Mouse (Mus musculus): ENCODE measurements around the gene Gbf1. TPM values are rescaled to one million over a fixed set of nuclear protein-coding genes. Genes with fewer than 3 reads are reported as not detected.

Gbf1 gene
- polyA plus RNA-seq, 1 experiment from 2014 or later = 47.2 TPM

DNA sequence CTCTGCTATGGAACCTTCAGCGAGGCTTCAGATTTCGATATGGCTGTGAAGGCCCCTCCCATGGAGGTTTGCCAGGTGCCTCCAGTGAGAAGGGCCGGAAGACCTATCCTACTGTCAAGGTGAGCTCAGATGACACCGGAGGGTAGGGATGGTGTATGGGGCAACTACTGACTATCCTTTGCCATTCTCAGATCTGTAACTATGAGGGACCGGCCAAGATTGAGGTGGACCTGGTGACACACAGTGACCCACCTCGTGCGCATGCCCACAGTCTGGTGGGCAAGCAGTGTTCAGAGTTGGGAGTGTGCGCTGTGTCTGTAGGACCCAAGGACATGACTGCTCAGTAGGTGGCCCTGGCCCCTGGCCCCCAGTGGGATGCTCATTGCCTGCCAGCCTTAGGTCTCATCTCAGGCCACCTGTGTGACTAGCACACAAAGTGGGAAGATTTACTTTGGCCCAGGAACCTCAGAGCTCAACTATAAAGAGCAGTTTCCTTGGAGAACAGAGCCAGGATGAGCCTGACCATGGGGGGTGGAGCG lies 154.5 kb downstream of the Gbf1 start:
- Histone ChIP-seq H3K9me3 (ENCODE audit: control insufficient read depth, low read length) (no peaks in the 10 kb centered on the region), H3K4me2 (ENCODE audit: low read depth, low read length) (no peak overlapping the region), H3K4me1 (replicated peaks; ENCODE audit: control insufficient read depth, insufficient read depth, low read length) (peaks cover 15% of the 10 kb centered on the region), H3K4me3 (ENCODE audit: low read length) (no peak overlapping the region), H3K27ac (ENCODE audit: low read length) (no peak overlapping the region), H3K36me3 (ENCODE audit: control insufficient read depth, insufficient read depth, low read length) (peaks cover 10% of the 10 kb centered on the region; the same call in 1 of the 2 replicates), H3K27me3 (ENCODE audit: control insufficient read depth, insufficient read depth, low read depth, low read length) (no peaks in the 10 kb centered on the region), H3K9ac (ENCODE audit: low read length) (no peak overlapping the region)
- WGBS = 86% methylated on average over 9 of the region's 9 CpGs
- ATAC-seq (ENCODE audit: low read depth) = no peak

DNA sequence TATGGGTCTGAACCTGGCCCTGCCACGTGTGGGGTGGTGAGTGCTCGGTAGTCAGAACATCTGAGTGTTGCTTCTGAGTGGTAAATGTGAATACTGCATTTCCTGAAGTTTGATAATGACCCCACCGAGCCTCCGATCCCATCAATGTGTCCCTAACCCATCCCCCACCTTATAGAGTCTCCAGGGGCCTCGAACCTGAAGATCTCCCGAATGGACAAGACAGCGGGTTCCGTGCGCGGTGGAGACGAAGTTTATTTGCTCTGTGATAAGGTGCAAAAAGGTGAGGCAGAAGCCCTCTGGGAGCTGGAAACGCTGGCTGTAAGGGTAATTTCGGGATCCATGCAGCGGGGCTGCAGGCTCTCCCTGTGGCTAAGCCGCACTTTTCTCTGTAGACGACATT lies 155.5 kb downstream of the Gbf1 start:
- H3K4me3 ChIP-seq (ENCODE audit: low read length) = no peak overlapping the region
- H3K4me2 ChIP-seq (ENCODE audit: low read depth, low read length) = no peak overlapping the region
- WGBS = 78% methylated on average over 16 of the region's 16 CpGs
- peaks cover 15% of the 10 kb centered on the region for H3K4me1 ChIP-seq (replicated peaks; ENCODE audit: control insufficient read depth, insufficient read depth, low read length)
- peaks cover 10% of the 10 kb centered on the region; the same call in 1 of the 2 replicates for H3K36me3 ChIP-seq (ENCODE audit: control insufficient read depth, insufficient read depth, low read length)
- no peak overlapping the region for H3K9ac ChIP-seq (ENCODE audit: low read length)
- no peaks in the 10 kb centered on the region for H3K9me3 ChIP-seq (ENCODE audit: control insufficient read depth, low read length)
- no peak for ATAC-seq (ENCODE audit: low read depth)
- no peak overlapping the region for H3K27ac ChIP-seq (ENCODE audit: low read length)
- H3K27me3 ChIP-seq (ENCODE audit: control insufficient read depth, insufficient read depth, low read depth, low read length) = no peaks in the 10 kb centered on the region

DNA sequence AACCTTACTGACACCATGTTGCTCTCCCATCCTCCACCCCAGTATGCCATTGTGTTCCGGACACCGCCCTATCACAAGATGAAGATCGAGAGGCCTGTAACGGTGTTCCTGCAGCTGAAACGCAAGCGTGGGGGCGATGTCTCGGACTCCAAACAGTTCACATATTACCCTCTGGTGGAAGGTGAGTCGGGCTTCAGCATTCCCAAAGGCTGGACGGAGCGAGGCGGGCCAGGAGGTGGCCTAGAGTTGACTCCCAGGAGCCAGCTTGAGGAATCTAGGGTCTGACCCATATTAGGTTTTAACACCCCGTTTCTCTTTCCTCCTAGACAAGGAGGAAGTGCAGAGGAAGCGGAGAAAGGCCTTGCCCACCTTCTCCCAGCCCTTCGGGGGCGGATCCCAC lies 156.0 kb downstream of the Gbf1 start:
- ATAC-seq (ENCODE audit: low read depth) = no peak
- WGBS = 69% methylated on average over 16 of the region's 16 CpGs
- no peaks in the 10 kb centered on the region for H3K27me3 ChIP-seq (ENCODE audit: control insufficient read depth, insufficient read depth, low read depth, low read length)
- H3K27ac ChIP-seq (ENCODE audit: low read length) = no peak overlapping the region
- no peaks in the 10 kb centered on the region for H3K9me3 ChIP-seq (ENCODE audit: control insufficient read depth, low read length)
- no peak overlapping the region for H3K4me2 ChIP-seq (ENCODE audit: low read depth, low read length)
- no peak overlapping the region for H3K4me3 ChIP-seq (ENCODE audit: low read length)
- no peak overlapping the region for H3K9ac ChIP-seq (ENCODE audit: low read length)
- H3K4me1 ChIP-seq (replicated peaks; ENCODE audit: control insufficient read depth, insufficient read depth, low read length) = peaks cover 15% of the 10 kb centered on the region
- peaks cover 10% of the 10 kb centered on the region; the same call in 1 of the 2 replicates for H3K36me3 ChIP-seq (ENCODE audit: control insufficient read depth, insufficient read depth, low read length)

DNA sequence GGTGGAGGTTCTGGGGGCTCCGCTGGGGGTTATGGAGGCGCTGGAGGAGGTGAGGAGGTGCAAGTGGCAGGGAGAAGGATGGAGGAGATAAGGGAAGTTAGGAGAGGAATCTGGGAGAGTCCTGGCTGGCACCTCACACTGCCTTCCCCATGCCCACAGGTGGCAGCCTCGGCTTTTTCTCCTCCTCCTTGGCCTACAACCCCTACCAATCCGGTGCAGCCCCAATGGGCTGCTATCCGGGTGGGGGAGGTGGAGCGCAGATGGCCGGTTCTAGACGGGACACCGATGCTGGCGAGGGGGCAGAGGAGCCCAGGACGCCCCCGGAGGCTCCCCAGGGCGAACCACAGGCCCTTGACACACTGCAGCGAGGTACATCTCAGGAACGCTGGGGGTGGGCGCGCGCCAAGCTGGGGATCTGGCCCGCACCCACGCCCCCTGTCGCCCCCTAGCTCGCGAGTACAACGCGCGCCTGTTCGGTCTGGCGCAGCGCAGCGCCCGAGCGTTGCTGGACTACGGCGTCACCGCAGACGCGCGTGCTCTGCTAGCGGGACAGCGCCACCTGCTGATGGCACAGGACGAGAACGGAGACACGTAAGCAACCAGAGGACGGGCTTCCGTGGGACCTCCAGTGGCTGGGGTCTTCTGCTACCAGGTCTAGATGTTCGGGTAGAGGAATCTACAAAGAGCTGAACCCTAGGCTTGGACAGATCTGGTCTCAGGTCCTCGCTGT lies 156.6 kb downstream of the Gbf1 start:
- H3K36me3 ChIP-seq (ENCODE audit: control insufficient read depth, insufficient read depth, low read length) = peaks cover 10% of the 10 kb centered on the region; the same call in 1 of the 2 replicates
- peak; percentile 19; the same call in 1 of the 2 replicates for ATAC-seq (ENCODE audit: low read depth)

DNA sequence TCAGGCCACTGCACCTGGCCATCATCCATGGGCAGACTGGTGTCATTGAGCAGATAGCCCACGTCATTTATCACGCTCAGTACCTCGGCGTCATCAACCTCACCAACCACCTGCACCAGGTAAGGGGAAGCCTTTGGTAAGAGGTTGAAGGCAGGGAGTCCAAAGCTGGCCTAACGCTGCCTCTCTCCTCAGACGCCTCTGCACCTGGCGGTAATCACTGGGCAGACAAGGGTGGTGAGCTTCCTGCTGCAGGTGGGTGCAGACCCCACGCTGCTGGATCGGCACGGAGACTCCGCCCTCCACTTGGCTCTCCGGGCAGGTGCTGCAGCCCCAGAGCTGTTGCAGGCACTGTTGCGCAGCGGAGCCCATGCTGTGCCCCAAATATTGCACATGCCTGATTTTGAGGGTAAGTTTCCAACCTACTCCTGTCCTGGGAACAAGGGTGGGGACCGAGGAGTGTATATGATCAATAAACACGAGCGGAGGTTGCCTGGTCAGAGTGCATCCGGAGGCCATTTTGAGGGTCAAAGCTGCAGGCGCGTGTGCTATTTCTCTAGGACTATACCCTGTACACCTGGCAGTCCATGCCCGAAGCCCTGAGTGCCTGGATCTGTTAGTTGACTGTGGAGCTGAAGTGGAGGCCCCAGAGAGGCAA lies 157.5 kb downstream of the Gbf1 start:
- Histone ChIP-seq H3K9me3 (ENCODE audit: control insufficient read depth, low read length) (no peaks in the 10 kb centered on the region), H3K27me3 (ENCODE audit: control insufficient read depth, insufficient read depth, low read depth, low read length) (peaks cover 8% of the 10 kb centered on the region), H3K27ac (ENCODE audit: low read length) (no peak overlapping the region), H3K9ac (ENCODE audit: low read length) (no peak overlapping the region), H3K4me3 (ENCODE audit: low read length) (no peak overlapping the region), H3K36me3 (ENCODE audit: control insufficient read depth, insufficient read depth, low read length) (peaks cover 10% of the 10 kb centered on the region; the same call in 1 of the 2 replicates), H3K4me2 (ENCODE audit: low read depth, low read length) (no peak overlapping the region), H3K4me1 (replicated peaks; ENCODE audit: control insufficient read depth, insufficient read depth, low read length) (peaks cover 9% of the 10 kb centered on the region)
- WGBS = 75% methylated on average over 21 of the region's 21 CpGs
- ATAC-seq (ENCODE audit: low read depth) = no peak

More for the DNA sequence above, 156.6 kb downstream of the Gbf1 start:
- Histone ChIP-seq H3K4me1 (replicated peaks; ENCODE audit: control insufficient read depth, insufficient read depth, low read length) (peaks cover 11% of the 10 kb centered on the region), H3K4me2 (ENCODE audit: low read depth, low read length) (peak overlapping the region; percentile 84), H3K9me3 (ENCODE audit: control insufficient read depth, low read length) (no peaks in the 10 kb centered on the region), H3K4me3 (ENCODE audit: low read length) (peak overlapping the region; percentile 47), H3K9ac (ENCODE audit: low read length) (peak overlapping the region; percentile 64), H3K27me3 (ENCODE audit: control insufficient read depth, insufficient read depth, low read depth, low read length) (no peaks in the 10 kb centered on the region; the same call in 1 of the 2 replicates), H3K27ac (ENCODE audit: low read length) (no peak overlapping the region)
- 2% methylated on average over 47 of the region's 47 CpGs for WGBS

DNA sequence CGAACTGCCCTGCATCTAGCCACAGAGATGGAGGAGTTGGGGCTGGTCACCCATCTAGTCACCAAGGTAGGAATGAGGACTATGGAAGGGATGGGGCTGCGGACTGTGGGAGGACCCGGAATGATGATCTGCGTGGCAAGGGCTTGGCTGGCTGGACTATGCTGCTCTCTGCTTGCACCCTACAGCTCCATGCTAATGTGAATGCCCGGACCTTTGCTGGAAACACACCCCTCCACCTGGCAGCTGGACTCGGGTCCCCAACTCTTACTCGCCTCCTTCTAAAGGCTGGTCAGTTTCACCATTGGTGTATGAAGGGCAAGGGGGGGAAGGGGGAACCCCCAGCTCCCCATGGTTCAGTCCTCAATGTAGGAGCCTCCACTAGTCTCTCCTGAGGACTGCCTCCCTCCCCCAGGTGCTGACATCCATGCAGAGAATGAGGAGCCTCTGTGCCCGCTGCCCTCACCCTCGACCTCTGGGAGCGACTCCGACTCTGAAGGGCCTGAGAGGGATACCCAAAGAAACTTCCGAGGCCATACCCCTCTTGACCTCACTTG lies 158.1 kb downstream of the Gbf1 start:
- Histone ChIP-seq H3K9me3 (ENCODE audit: control insufficient read depth, low read length) (no peaks in the 10 kb centered on the region), H3K36me3 (ENCODE audit: control insufficient read depth, insufficient read depth, low read length) (peaks cover 10% of the 10 kb centered on the region; the same call in 1 of the 2 replicates), H3K27me3 (ENCODE audit: control insufficient read depth, insufficient read depth, low read depth, low read length) (peaks cover 14% of the 10 kb centered on the region), H3K4me2 (ENCODE audit: low read depth, low read length) (no peak overlapping the region), H3K4me1 (replicated peaks; ENCODE audit: control insufficient read depth, insufficient read depth, low read length) (peaks cover 9% of the 10 kb centered on the region), H3K9ac (ENCODE audit: low read length) (no peak overlapping the region), H3K4me3 (ENCODE audit: low read length) (no peak overlapping the region), H3K27ac (ENCODE audit: low read length) (no peak overlapping the region)
- no peak for ATAC-seq (ENCODE audit: low read depth)
- WGBS = 87% methylated on average over 12 of the region's 12 CpGs

DNA sequence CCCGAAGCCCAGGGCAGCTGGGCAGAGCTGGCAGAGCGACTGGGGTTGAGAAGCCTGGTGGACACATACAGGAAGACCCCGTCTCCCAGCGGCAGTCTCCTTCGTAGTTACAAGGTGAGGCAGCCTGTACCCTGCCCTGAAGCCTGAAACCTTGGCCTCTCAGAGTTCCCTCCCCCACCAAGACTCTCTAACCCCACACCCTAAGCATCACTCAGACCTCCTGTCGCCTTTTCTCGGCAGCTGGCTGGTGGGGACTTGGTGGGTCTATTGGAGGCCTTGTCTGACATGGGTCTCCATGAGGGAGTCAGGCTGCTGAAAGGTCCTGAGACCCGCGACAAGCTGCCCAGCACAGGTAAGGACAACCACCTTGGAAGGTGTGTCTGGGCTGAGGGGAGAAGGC lies 159.0 kb downstream of the Gbf1 start:
- no peaks in the 10 kb centered on the region for H3K9me3 ChIP-seq (ENCODE audit: control insufficient read depth, low read length)
- no peak for ATAC-seq (ENCODE audit: low read depth)
- 88% methylated on average over 9 of the region's 9 CpGs for WGBS
- no peak overlapping the region for H3K9ac ChIP-seq (ENCODE audit: low read length)
- H3K4me1 ChIP-seq (replicated peaks; ENCODE audit: control insufficient read depth, insufficient read depth, low read length) = peaks cover 8% of the 10 kb centered on the region
- peaks cover 10% of the 10 kb centered on the region; the same call in 1 of the 2 replicates for H3K36me3 ChIP-seq (ENCODE audit: control insufficient read depth, insufficient read depth, low read length)
- H3K27ac ChIP-seq (ENCODE audit: low read length) = no peak overlapping the region
- peaks cover 23% of the 10 kb centered on the region for H3K27me3 ChIP-seq (ENCODE audit: control insufficient read depth, insufficient read depth, low read depth, low read length)
- no peak overlapping the region for H3K4me2 ChIP-seq (ENCODE audit: low read depth, low read length)
- no peak overlapping the region for H3K4me3 ChIP-seq (ENCODE audit: low read length)

DNA sequence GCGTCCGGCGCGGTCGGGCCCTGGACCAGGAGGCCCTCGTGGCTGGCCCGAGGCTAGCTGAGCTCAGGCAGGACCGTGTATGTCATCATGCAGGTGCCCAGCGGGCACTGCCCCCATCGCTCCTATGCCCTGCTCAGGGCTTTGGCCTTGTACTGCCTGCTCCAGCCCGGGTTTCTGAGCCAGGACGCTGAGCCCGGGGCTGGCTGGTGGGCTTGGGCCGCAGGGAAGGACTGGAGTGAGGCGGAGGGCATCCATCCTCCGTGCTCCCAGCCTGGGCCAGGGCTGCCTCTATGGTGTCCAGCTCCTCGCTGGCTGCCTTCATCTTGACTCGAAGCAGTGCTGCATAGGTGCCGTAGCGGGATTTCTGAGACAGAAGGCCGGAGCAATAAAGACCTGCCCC lies 160.3 kb downstream of the Gbf1 start:
- WGBS = 87% methylated on average over 21 of the region's 21 CpGs
- H3K9ac ChIP-seq (ENCODE audit: low read length) = no peak overlapping the region
- no peak overlapping the region for H3K4me2 ChIP-seq (ENCODE audit: low read depth, low read length)
- H3K4me1 ChIP-seq (replicated peaks; ENCODE audit: control insufficient read depth, insufficient read depth, low read length) = peaks cover 10% of the 10 kb centered on the region; the same call in 1 of the 2 replicates
- no peaks in the 10 kb centered on the region for H3K9me3 ChIP-seq (ENCODE audit: control insufficient read depth, low read length)
- H3K27ac ChIP-seq (ENCODE audit: low read length) = no peak overlapping the region
- H3K4me3 ChIP-seq (ENCODE audit: low read length) = no peak overlapping the region
- no peak for ATAC-seq (ENCODE audit: low read depth)
- H3K27me3 ChIP-seq (ENCODE audit: control insufficient read depth, insufficient read depth, low read depth, low read length) = peaks cover 35% of the 10 kb centered on the region
- peaks cover 10% of the 10 kb centered on the region; the same call in 1 of the 2 replicates for H3K36me3 ChIP-seq (ENCODE audit: control insufficient read depth, insufficient read depth, low read length)

DNA sequence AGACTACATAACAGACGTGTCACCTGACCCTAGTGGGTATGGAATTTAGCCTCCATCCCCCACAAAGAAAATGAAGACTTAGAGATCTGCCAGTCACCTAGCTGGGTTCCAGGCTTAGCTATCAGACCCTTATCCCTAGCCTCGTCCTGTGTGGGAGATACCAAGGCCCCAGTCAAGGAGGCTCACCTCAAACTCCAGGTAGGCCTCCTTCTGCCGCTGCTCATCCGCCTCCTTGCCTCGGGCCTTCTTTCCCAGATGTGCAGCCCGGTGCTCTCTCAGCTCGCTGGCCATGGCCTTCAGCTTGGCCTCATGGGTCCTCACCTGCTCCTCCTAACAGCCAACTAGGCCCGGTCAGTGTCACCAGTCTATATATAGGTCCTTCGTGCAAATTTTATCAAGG lies 160.8 kb downstream of the Gbf1 start:
- Histone ChIP-seq H3K27me3 (ENCODE audit: control insufficient read depth, insufficient read depth, low read depth, low read length) (peaks cover 41% of the 10 kb centered on the region), H3K4me1 (replicated peaks; ENCODE audit: control insufficient read depth, insufficient read depth, low read length) (peaks cover 15% of the 10 kb centered on the region; the same call in 1 of the 2 replicates), H3K9me3 (ENCODE audit: control insufficient read depth, low read length) (no peaks in the 10 kb centered on the region), H3K9ac (ENCODE audit: low read length) (no peak overlapping the region), H3K27ac (ENCODE audit: low read length) (no peak overlapping the region), H3K4me2 (ENCODE audit: low read depth, low read length) (no peak overlapping the region), H3K4me3 (ENCODE audit: low read length) (no peak overlapping the region), H3K36me3 (ENCODE audit: control insufficient read depth, insufficient read depth, low read length) (peaks cover 10% of the 10 kb centered on the region; the same call in 1 of the 2 replicates)
- no peak for ATAC-seq (ENCODE audit: low read depth)
- WGBS = 87% methylated on average over 9 of the region's 9 CpGs

Data from lung, embryonic 16.5 days (tissue).